Mouse (Mus musculus) bone marrow, adult 2 months (tissue): ENCODE measurements around the gene Ccdc78. TPM values are rescaled to one million over a fixed set of nuclear protein-coding genes. Genes with fewer than 3 reads are reported as not detected.
A peak's percentile ranks its signal among the peaks of the same experiment; 100 is the strongest.

Experiments
- H3K27ac ChIP-seq: fragments of 200-500 bp; 2 replicates; pipeline ENCODE4 v1.5.1; 2012; ENCODE audit warnings: low read depth, mild to moderate bottlenecking, control low read depth, inconsistent platforms, low read length; ENCODE audit not compliant: control insufficient read depth, poor library complexity, insufficient read depth
- H3K4me1 ChIP-seq: fragments of 200-500 bp; 2 replicates; pipeline ENCODE4 v1.6.1; 2011; ENCODE audit warnings: low read length; ENCODE audit not compliant: control insufficient read depth, insufficient read depth
- H3K4me3 ChIP-seq: fragments of 200-500 bp; replicated peaks from 2 replicates; pipeline ENCODE3; 2011; ENCODE audit warnings: mild to moderate bottlenecking, low read depth, low read length, control low read depth; ENCODE audit not compliant: control insufficient read depth
- CTCF ChIP-seq: fragments of 200-500 bp; IDR thresholded peaks from 2 replicates; pipeline ENCODE4 v1.5.1; 2011; ENCODE audit warnings: low read length, control low read depth; ENCODE audit not compliant: control insufficient read depth, insufficient read depth
- POLR2A ChIP-seq: fragments of 200-500 bp; IDR thresholded peaks from 2 replicates; pipeline ENCODE4 v1.6.1; 2011; ENCODE audit warnings: low read depth, mild to moderate bottlenecking, control low read depth, low read length, borderline replicate concordance; ENCODE audit not compliant: control insufficient read depth
- WGBS: fragments of 180-500 bp; shearing (Covaris S2); methylation state at CpG from one replicate; pipeline ENCODE4 v1.1.7; 2018; 5-methylcytosine and 5-hydroxymethylcytosine counted together
- polyA plus RNA-seq: library from polyadenylated mRNA; stranded (reverse); fragments of >200 nt; gene quantifications from 2 replicates; pipeline ENCODE4 v1.2.4, GENCODE M21; 2011; ENCODE audit warnings: low replicate concordance; ENCODE audit not compliant: missing spikeins, insufficient read depth, insufficient read length

Ccdc78 gene
- polyA plus RNA-seq, 1 experiment: not detected

DNA sequence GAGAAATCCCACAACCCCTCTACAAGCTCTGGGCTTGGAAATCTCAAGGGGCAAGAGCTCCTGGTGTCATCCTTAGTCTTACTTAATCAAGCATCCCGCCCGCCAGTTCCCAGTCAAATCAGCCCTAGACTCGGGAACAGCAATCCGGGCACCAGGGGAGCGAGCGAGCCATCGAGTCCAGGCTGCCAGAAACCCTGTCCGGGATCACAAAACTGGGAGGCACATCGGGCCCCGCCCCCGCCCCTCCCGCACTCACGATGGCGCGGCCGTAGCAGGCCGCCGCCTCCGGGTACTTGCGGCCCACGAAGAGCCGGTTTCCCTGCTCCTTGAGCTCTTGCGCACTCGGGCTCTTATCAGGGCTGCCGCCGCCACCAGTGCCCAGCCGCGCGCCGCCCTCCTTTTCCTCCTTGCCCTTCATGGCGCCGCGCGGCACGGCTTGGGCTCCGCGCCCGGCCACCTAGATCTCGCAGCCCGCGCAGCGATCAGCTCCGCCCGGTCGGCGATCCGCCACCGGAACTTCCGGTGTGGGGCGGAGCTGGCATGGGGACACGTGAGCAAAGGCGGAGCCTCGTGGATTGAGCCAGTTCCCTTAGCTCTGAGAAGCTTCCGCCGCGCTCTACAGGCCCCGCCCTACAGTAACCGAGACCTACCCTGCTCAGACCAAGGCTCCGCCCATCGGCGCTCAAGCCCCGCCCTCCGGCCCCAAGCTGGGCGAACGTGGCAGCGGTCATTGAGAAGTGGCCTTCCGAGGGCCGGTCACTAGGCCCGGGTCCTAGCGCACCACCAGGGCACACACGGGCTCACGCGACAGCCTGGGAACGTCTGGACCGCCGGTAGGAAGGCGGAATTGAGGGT lies 46.3 kb downstream of the Ccdc78 start:
- peak overlapping the region; percentile 89 for H3K27ac ChIP-seq
- peak overlapping the region; percentile 87 for H3K4me3 ChIP-seq
- peaks cover 7% of the 10 kb centered on the region; the same call in 1 of the 2 replicates for H3K4me1 ChIP-seq
- WGBS: under 1% methylated on average over 77 of the region's 77 CpGs
- TF ChIP-seq POLR2A: peak; percentile 82; the same call in 1 of the 2 replicates
- TF ChIP-seq CTCF: no peak

DNA sequence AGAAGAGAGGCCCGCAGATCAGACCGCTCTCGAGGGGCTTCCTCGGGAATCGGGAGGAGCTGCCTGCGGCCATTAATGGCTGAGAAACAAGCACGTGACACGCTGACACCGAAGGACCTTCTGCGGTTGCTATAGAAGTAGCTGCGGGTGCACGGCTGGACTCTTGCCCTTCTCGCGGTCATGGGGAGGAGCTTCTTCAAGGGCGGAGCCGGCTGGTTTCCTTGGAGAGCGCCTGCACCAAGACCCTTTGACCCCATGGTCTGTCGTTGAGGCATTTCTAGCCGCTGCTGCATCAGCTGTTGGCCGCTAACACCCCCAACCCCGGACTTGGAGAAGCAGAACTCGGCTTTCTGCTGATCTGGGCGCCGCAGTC lies 46.9 kb downstream of the Ccdc78 start, which contains the start of gene Stub1:
TSS of gene Stub1 (minus strand) at position 114 of the 373 bp plus-strand sequence.
- Histone ChIP-seq H3K27ac (peak within 1 kb of the TSS; percentile 89), H3K4me1 (peaks cover 7% of the 10 kb centered on the region; the same call in 1 of the 2 replicates), H3K4me3 (peak within 1 kb of the TSS; percentile 87)
- under 1% methylated on average over 24 of the region's 24 CpGs for WGBS
- TF ChIP-seq POLR2A (no peak), CTCF (no peak)

DNA sequence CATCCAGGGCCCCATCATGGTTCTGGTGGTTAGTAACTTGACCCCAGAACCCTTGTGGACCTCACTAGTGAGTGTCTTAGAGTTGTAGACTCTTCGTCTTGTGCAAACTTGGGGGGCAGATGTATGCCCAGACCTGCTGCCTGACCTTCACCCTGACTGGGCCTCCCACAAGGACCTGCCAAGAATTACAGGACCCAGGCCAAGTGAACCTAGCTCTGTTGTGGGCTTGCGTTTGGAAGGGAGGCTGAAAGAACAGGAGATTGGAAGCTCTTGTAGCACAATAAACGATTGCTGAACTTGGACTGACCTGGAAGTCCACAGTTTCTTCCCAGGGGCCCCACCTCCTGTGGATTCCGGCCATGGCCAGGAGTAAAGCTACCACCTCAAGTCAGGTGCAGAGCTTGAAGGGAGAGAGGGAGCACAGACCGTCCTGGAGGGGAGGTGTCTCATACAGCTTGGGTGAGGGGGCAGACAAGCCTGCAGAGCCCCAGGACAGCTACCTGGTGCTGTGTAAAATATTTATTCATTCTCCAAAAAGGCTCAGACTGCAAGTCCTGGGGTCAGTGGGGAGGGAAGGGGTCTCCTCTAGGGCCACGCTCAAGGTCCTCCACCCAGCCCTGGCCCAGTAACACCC lies 47.7 kb downstream of the Ccdc78 start:
- WGBS: 44% methylated on average over 6 of the region's 6 CpGs
- no peak overlapping the region for H3K27ac ChIP-seq
- peaks cover 4% of the 10 kb centered on the region; the same call in 1 of the 2 replicates for H3K4me1 ChIP-seq
- H3K4me3 ChIP-seq: peak overlapping the region; percentile 87
- TF ChIP-seq POLR2A (no peak), CTCF (no peak)

GRCm38 (mm10) chr17:25834595-25835222 lies 48.3 kb downstream of the Ccdc78 start:
- TF ChIP-seq POLR2A: no peak
- no peak; the same call in 1 of the 2 replicates for TF ChIP-seq CTCF
- no peak overlapping the region for H3K4me3 ChIP-seq
- H3K4me1 ChIP-seq: peaks cover 3% of the 10 kb centered on the region; the same call in 1 of the 2 replicates
- 88% methylated on average over 12 of the region's 12 CpGs for WGBS
- no peak overlapping the region for H3K27ac ChIP-seq

DNA sequence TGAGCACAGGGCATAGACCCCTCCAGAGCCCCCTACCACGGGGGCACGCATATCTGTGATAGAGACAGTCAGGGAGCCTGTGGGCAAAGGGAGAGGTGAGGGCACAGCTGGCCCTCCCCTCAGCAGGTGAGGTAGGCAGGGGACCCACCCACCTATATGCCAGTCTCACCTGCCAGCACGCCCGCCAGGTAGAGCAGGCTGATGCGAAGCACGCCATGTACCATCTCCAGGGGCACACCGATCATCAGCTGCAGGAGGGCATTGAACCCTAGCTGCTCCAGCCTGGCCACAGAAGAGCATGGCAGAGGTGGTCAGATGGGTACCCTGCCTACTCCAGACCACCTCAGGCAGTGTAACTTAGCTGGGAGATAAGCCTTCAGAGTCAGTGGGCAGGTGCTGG lies 48.9 kb downstream of the Ccdc78 start:
- Histone ChIP-seq H3K27ac (no peak overlapping the region), H3K4me1 (peaks cover 3% of the 10 kb centered on the region; the same call in 1 of the 2 replicates), H3K4me3 (no peak overlapping the region)
- WGBS: 88% methylated on average over 7 of the region's 7 CpGs
- TF ChIP-seq POLR2A: no peak
- no peak for TF ChIP-seq CTCF

DNA sequence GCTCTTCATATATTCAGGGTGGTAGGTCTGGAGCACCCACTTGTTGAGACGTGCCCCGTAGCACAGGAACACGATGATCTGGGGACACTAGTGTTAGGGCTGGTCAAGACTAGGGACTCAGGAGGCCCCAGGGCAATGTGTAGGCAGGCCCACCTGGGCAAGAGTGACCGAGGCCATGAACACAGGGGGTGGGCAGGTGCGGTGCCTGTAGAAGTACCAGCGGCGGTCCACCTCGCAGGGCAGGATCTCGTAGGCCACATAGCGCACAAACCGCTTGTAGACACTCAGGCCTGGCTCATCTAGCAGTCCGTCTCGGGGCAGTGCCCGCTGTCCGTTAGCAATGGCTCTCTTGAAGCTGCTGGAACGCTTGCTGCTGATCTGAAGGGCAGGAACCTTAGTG lies 49.4 kb downstream of the Ccdc78 start:
- peaks cover 3% of the 10 kb centered on the region; the same call in 1 of the 2 replicates for H3K4me1 ChIP-seq
- no peak overlapping the region for H3K4me3 ChIP-seq
- 92% methylated on average over 16 of the region's 16 CpGs for WGBS
- no peak for TF ChIP-seq POLR2A
- TF ChIP-seq CTCF: no peak
- no peak overlapping the region for H3K27ac ChIP-seq

DNA sequence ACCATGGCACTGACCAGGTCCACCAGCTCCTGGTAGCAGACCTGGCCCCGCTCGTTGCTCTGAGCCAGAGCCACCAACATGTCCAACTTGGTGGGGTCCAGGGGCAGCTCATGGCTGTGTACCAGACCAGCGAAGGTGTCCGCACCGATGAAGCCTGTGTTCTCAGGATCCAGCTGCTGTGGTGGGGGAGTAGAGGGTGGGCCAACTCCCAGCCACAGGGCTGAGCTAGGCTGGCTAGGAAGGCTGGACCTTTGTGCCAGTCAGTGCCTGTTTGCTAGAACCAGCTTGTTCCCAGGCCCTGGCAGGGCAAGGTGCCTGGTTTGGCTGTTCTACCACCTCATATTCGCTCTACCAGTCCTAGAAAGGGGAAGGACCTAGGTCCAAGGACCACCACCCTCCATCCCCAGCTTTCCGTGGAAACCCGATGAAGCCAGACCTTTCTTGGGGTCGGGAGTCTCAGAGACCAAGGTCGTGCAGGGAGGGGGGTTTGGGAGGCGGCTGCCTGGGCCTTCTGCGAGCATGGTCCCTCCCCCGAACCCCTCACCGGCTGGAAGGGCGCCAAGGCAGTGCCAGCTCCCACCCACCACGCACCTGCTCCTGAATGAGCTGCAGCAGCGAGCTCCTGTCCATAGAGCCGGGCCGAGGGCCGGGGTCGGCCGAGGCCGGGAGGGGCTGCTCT lies 50.2 kb downstream of the Ccdc78 start:
- Histone ChIP-seq H3K4me3 (no peak overlapping the region), H3K4me1 (peaks cover 3% of the 10 kb centered on the region; the same call in 1 of the 2 replicates), H3K27ac (no peak overlapping the region)
- 23% methylated on average over 23 of the region's 23 CpGs for WGBS
- TF ChIP-seq POLR2A: 0 out of 2 replicates have a peak, but pooled peaks have one; percentile 30
- TF ChIP-seq CTCF: no peak

GRCm38 (mm10) chr17:25837076-25837410 lies 50.7 kb downstream of the Ccdc78 start, which contains the start of gene Rhbdl1:
Rhbdl1 (minus strand) TSS chr17:25837295.
- no peak within 1 kb of the TSS for H3K4me3 ChIP-seq
- no peak within 1 kb of the TSS for H3K27ac ChIP-seq
- TF ChIP-seq POLR2A: 0 out of 2 replicates have a peak, but pooled peaks have one; percentile 15
- no peak for TF ChIP-seq CTCF
- 1% methylated on average over 29 of the region's 29 CpGs for WGBS
- H3K4me1 ChIP-seq: no peaks in the 10 kb centered on the region
